Mouse (Mus musculus) midbrain, embryonic 16.5 days (tissue): ENCODE measurements around the gene 6430531B16Rik. TPM values are rescaled to one million over a fixed set of nuclear protein-coding genes. Genes with fewer than 3 reads are reported as not detected.

ENCODE experiments used
- ATAC-seq: fragments of 200-750 bp; cut with Nextera tagmentation; 2 replicates; pipeline ENCODE4 v1.8.0; 2017; ENCODE audit warnings: moderate TSS enrichment
- H3K27ac ChIP-seq: fragments of 300-500 bp; sonication (generic); 2 replicates; pipeline ENCODE4 v1.5.1; 2014; ENCODE audit warnings: mild to moderate bottlenecking, low read length, mixed read lengths
- H3K27me3 ChIP-seq: fragments of 300-500 bp; sonication (generic); 2 replicates; pipeline ENCODE4 v1.6.1; 2014; ENCODE audit warnings: low read depth, low read length, mixed read lengths; ENCODE audit not compliant: control insufficient read depth, insufficient read depth
- H3K36me3 ChIP-seq: fragments of 300-500 bp; sonication (generic); 2 replicates; pipeline ENCODE4 v1.6.1; 2014; ENCODE audit warnings: mild to moderate bottlenecking, low read length, moderate library complexity, mixed read lengths; ENCODE audit not compliant: control insufficient read depth, insufficient read depth
- H3K4me1 ChIP-seq: fragments of 300-500 bp; sonication (generic); 2 replicates; pipeline ENCODE4 v1.6.1; 2014; ENCODE audit warnings: mild to moderate bottlenecking, low read length, mixed read lengths; ENCODE audit not compliant: control insufficient read depth, insufficient read depth
- H3K4me2 ChIP-seq: fragments of 300-500 bp; sonication (generic); 2 replicates; pipeline ENCODE4 v1.6.1; 2014; ENCODE audit warnings: mild to moderate bottlenecking, low read length, mixed read lengths
- H3K4me3 ChIP-seq: fragments of 300-500 bp; sonication (generic); 2 replicates; pipeline ENCODE4 v1.5.1; 2014; ENCODE audit warnings: low read depth, mild to moderate bottlenecking, low read length, moderate library complexity, mixed read lengths
- H3K9ac ChIP-seq: fragments of 300-500 bp; sonication (generic); 2 replicates; pipeline ENCODE4 v1.6.1; 2014; ENCODE audit warnings: low read depth, low read length, mixed read lengths
- H3K9me3 ChIP-seq: fragments of 300-500 bp; sonication (generic); replicated peaks from 2 replicates; pipeline ENCODE4 v1.6.1; 2014; ENCODE audit warnings: mild to moderate bottlenecking, low read length, mixed read lengths; ENCODE audit not compliant: control insufficient read depth, poor library complexity, severe bottlenecking
- WGBS: fragments of 180-500 bp; shearing (Covaris S2); extraction: QIAGEN DNeasy Blood & Tissue Kit; methylation state at CpG from one replicate; pipeline ENCODE4 v1.1.7; 2014; 5-methylcytosine and 5-hydroxymethylcytosine counted together
- polyA plus RNA-seq: library from polyadenylated mRNA; unstranded; fragments of >200 nt; fragmentation: Nextera tagmentation; extraction: Ambion mirVana; gene quantifications from 2 replicates; pipeline ENCODE4 v1.2.1, GENCODE M21; 2015

The 6430531B16Rik gene
- polyA plus RNA-seq, 1 experiment from 2014 or later = 0.95 TPM

DNA sequence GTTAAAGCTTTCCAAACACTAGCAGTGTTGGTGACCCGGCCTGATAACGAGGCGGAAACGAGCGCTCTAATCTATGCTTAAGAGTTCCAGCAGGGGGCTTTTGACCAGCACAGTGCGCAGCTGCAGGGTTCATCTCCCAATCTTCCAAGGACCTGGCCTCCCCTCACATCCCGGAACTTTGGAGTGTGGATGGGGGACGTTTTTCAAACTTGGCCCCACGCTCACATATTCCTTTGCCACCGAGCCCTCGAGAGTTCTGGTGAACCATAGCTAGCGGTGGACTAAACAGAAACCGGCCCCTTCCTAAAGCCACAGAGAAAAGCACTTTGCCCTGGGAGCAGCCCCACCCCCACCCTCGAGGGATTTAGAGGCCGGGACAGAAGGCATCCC is 28.7 kb downstream of the 6430531B16Rik start:
- Histone ChIP-seq H3K9me3 (no peaks in the 10 kb centered on the region), H3K36me3 (no peaks in the 10 kb centered on the region), H3K4me3 (peak overlapping the region; percentile 29), H3K4me1 (peaks cover 12% of the 10 kb centered on the region), H3K27ac (no peak overlapping the region), H3K9ac (peak overlapping the region; percentile 48; the same call in 1 of the 2 replicates), H3K27me3 (peaks cover 59% of the 10 kb centered on the region), H3K4me2 (peak overlapping the region; percentile 78)
- WGBS = 1% methylated on average over 15 of the region's 15 CpGs
- ATAC-seq = peak; percentile 62; the same call in 1 of the 2 replicates

DNA sequence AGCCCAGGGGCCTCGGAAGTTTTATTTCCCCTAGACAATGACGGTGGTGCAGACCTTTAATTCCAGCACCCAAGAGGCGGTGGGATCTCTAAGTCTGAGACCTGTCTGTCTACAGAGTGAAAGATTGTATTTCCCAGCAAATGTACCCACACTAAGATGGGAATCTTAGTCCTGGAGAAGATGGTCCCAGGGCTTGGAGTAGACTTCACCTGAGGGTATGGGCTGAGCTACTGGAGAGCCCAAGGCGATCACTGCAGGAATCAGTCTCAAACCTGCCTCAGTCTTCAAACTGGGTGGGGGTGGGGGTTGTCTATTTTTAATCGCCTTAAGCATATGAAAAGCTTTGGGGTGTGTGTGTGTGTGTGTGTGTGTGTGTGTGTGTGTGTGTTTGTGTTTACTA is 32.5 kb downstream of the 6430531B16Rik start:
- no peaks in the 10 kb centered on the region for H3K9me3 ChIP-seq
- no peak overlapping the region for H3K9ac ChIP-seq
- H3K36me3 ChIP-seq = no peaks in the 10 kb centered on the region
- 27% methylated on average over 5 of the region's 5 CpGs for WGBS
- H3K4me2 ChIP-seq = no peak overlapping the region
- no peak for ATAC-seq
- H3K4me1 ChIP-seq = peaks cover 19% of the 10 kb centered on the region
- peaks cover 83% of the 10 kb centered on the region for H3K27me3 ChIP-seq
- no peak overlapping the region for H3K27ac ChIP-seq
- H3K4me3 ChIP-seq = no peak overlapping the region

DNA sequence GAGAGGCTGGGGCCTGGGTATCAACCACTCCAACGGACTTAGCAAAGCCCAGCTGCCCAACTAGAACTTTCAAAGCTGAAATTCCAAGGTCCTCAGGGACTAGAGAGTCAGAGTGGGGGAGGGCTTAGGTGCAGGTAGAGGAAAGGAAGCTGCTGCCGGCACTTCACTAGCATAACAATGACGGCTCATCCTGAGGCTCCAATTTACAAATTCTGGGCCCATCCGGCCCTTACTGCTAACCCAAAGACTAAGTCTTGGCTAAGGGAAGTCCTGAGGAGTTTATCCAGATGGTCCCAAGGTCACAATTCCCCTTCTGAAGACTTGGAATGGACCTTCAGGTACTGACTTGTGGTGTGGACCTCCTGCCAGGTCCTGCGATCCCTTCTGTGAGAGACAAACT is 33.0 kb downstream of the 6430531B16Rik start:
- no peak overlapping the region for H3K27ac ChIP-seq
- H3K4me1 ChIP-seq = peaks cover 15% of the 10 kb centered on the region
- WGBS = 17% methylated on average over 5 of the region's 5 CpGs

DNA sequence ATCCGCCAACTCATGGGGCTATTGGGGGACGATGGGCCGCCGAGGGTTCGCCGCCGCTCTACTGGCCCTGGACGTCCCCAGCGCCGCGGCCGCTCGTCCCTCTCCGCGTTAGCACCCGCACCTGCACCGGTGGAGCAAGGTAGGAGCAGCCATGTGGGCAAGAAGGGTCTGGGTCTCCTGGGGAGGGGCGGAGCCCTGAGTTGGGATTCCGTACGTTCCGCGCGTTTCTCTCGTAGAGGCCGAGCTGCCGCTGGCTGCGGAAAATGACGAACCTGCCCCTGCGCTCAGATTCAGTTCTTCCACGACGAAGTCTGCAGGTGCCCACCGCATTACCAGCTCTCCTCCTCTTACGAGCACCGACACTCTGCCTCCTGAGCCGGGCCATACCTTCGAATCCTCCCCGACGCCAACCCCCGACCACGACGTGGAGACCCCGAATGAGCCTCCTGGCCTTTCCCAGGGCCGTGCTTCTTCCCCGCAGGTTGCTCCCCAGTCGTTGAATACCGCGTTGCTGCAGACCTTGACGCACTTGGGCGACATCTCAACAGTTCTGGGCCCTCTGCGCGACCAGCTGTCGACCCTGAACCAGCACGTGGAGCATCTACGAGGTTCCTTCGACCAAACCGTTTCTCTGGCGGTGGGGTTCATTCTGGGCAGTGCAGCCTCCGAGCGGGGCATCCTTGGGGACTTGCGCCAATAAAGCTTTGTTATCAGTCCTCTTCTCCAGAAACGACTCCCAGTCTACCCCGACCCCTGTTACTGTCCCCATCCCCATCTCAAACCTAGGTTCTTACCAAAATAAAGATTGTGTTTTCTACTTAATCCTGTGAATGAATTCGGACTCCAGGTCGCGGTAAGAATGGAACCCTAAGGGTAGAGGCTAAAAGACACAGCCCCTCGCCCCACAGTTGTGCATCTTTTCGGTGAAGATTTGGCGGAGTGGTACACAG is 34.0 kb downstream of the 6430531B16Rik start:
- H3K27ac ChIP-seq = no peak overlapping the region
- no peaks in the 10 kb centered on the region for H3K36me3 ChIP-seq
- H3K4me3 ChIP-seq = peak overlapping the region; percentile 30
- ATAC-seq = no peak; the same call in 1 of the 2 replicates
- peak overlapping the region; percentile 51 for H3K4me2 ChIP-seq
- H3K9ac ChIP-seq = peak overlapping the region; percentile 32; the same call in 1 of the 2 replicates
- H3K9me3 ChIP-seq = no peaks in the 10 kb centered on the region
- H3K4me1 ChIP-seq = peaks cover 9% of the 10 kb centered on the region
- H3K27me3 ChIP-seq = peaks cover 73% of the 10 kb centered on the region
- WGBS = 4% methylated on average over 66 of the region's 68 CpGs

More for the DNA sequence above, 33.0 kb downstream of the 6430531B16Rik start:
- no peaks in the 10 kb centered on the region for H3K36me3 ChIP-seq
- H3K4me3 ChIP-seq = no peak overlapping the region
- no peak overlapping the region for H3K9ac ChIP-seq
- ATAC-seq = no peak
- no peak overlapping the region for H3K4me2 ChIP-seq
- H3K9me3 ChIP-seq = no peaks in the 10 kb centered on the region
- H3K27me3 ChIP-seq = peaks cover 80% of the 10 kb centered on the region

DNA sequence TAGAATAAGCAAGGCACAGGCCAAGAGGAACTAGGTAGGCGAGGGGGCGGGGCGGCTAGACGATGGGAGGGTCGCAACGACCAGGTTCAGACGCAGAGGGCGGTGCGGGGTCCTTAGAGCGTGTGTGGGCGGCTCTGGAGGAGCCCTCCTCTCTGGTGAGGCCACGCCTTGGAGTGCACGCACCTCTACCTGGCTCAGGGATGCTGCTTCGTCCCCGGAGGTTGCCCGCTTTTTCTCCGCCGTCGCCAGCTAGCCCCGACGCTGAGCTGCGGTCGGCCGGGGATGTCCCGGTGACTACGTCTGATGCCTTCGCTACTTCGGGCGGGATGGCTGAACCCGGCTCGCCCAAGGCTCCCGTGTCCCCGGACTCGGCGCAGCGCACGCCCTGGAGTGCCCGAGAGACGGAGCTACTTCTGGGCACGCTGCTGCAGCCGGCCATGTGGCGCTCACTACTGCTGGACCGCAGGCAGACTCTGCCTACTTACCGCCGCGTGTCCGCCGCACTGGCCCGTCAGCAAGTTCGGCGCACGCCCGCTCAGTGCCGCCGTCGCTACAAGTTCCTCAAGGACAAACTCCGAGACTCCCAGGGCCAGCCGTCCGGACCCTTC is 34.8 kb downstream of the 6430531B16Rik start, which contains the start of gene Utf1:
TSS of gene Utf1 (plus strand) at position 116 of the 608 bp plus-strand sequence.
- H3K4me1 ChIP-seq = peaks cover 9% of the 10 kb centered on the region
- under 1% methylated on average over 59 of the region's 59 CpGs for WGBS
- H3K4me2 ChIP-seq = peak within 1 kb of the TSS; percentile 51
- peak; percentile 68 for ATAC-seq
- peak within 1 kb of the TSS; percentile 32; the same call in 1 of the 2 replicates for H3K9ac ChIP-seq
- H3K9me3 ChIP-seq = no peaks in the 10 kb centered on the region
- peaks cover 67% of the 10 kb centered on the region for H3K27me3 ChIP-seq
- no peak within 1 kb of the TSS for H3K27ac ChIP-seq
- peak within 1 kb of the TSS; percentile 30 for H3K4me3 ChIP-seq
- no peaks in the 10 kb centered on the region for H3K36me3 ChIP-seq

DNA sequence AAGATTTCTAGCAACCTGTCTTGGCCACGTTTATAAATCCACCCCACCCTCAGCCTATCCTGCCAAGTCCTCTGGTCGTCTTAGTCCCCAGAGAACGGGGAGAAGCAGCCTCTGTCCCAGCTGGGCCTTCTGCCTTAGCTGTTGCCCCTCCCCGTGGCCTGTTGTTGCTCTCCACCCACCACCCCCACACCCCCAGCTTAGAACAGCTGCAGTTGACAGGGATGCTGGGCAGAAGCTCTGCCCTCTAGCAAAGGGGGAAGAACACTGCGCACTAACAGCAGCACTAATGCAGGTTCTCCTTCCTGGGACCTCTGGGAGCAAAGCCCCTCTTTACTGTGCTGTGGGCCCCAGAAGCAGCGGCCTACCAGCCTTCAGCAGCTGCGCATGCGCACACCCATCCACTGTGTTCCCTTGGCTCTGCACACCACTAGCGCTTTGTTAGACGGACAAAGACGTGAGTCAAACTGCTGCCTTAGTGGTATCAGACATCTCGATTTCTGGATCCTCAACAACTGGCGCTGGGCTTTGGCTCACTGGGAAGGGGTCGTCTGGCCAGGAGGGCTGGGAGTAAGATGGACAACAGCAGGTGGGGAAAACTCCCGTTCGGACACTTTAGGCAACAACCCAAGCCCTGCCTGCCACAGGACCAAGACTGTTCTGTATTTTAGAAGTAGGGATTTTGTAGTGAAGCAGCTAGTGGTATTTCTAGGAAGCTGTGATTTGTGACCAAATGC is 37.9 kb downstream of the 6430531B16Rik start:
- no peak overlapping the region for H3K4me2 ChIP-seq

DNA sequence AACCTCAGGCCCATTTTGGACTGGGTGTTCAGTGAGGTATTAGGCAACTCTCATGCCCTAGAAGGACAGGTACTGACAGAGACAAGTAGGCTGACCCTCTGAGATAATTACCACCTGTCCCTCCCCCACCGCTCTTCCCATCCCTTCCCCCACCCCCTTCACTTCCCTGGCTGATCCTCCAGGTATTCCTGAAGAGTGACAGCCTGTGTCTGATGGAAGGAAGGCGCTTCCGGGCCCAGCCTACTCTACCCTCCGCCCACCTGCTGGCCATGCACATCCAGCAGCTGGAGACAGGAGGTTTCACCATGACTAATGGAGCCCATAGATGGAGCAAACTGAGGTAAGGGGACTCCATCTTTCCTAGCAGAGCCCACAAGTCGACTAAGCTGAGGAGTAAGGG is 40.7 kb downstream of the 6430531B16Rik start:
- WGBS = 75% methylated on average over 5 of the region's 5 CpGs
- Histone ChIP-seq H3K27ac (no peak overlapping the region), H3K36me3 (peaks cover 13% of the 10 kb centered on the region; the same call in 1 of the 2 replicates)

More for the DNA sequence above, 37.9 kb downstream of the 6430531B16Rik start:
- Histone ChIP-seq H3K36me3 (no peaks in the 10 kb centered on the region; the same call in 1 of the 2 replicates), H3K27ac (no peak overlapping the region), H3K9me3 (no peaks in the 10 kb centered on the region), H3K9ac (no peak overlapping the region), H3K4me3 (no peak overlapping the region), H3K4me1 (peaks cover 9% of the 10 kb centered on the region), H3K27me3 (peaks cover 44% of the 10 kb centered on the region)
- no peak for ATAC-seq
- WGBS = 63% methylated on average over 16 of the region's 16 CpGs

DNA sequence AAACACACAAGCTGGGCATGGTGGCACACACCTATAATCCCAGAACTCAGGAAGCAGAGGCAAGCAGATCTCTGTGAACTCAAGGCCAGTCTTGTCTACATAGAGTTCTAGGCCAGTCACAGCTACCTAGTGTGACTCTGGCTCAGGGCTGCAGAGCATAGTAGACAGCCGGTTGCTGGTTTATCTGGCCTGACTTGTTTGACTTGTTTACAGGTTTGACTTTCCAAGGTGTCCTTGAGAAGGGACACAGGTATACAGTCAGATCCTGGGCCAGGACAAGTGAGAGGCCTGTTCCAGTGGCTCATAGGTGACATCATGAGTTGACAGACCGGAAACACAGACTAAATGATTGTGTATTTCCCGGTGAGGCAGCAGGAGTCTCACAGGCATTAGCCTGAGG is 41.4 kb downstream of the 6430531B16Rik start:
- Histone ChIP-seq H3K27ac (no peak overlapping the region), H3K27me3 (peaks cover 11% of the 10 kb centered on the region), H3K9me3 (no peaks in the 10 kb centered on the region), H3K4me1 (no peaks in the 10 kb centered on the region), H3K9ac (no peak overlapping the region), H3K36me3 (peaks cover 16% of the 10 kb centered on the region), H3K4me3 (no peak overlapping the region), H3K4me2 (no peak overlapping the region)
- ATAC-seq = no peak
- WGBS = 83% methylated on average over 3 of the region's 3 CpGs

More for the DNA sequence above, 40.7 kb downstream of the 6430531B16Rik start:
- Histone ChIP-seq H3K9me3 (no peaks in the 10 kb centered on the region), H3K27me3 (peaks cover 18% of the 10 kb centered on the region), H3K4me3 (no peak overlapping the region), H3K4me1 (no peaks in the 10 kb centered on the region), H3K4me2 (no peak overlapping the region), H3K9ac (no peak overlapping the region)
- ATAC-seq = no peak
